In the genomic region with DNA sequence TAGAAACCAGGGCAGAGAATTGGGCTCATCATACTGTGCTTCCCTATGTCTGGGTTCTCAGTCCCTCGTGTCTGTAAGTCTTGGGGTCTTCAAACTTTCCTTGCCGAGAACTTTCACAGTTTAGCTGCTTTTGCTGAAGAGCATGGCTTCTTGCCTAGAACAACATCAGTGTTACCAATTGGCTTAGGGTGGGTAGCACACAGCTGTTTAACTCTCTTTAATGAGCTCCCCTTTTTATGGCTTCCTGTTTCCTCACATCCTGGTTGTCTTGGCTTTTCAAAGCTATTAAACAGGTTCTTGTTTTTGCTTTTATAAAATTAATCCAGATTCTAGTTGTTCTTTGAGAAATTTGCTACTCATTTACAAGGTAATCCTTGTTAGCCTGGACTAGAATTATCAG, we compare ENCODE assay signal across 16 mouse cellular contexts.
DNase-seq lines count a peak whose midpoint lies in the region.
"Had no signal": no experiment of that assay in that cellular context is flagged by ENCODE, and none has a peak within 500 bp of the region (broad histone marks: within the 10 kb centered on the region; RNA-seq: fewer than 3 reads in every experiment).

No protein-coding gene starts in this region.

- peak; percentile 7 to 21 for DNase-seq in heart, adult 18-20 months
- no peak for DNase-seq in heart, postnatal 25 days (ENCODE audit: low spot score)
- DNase-seq in 416B (ENCODE audit: low read depth), result peak; percentile 51
- DNase-seq in MEL-GATA-1-ER (ENCODE audit: extremely low read depth, low read depth), result peak; percentile 28
- DNase-seq in lung, adult 18-20 months, result no peak
- DNase-seq in gastrocnemius, postnatal 14 days, result no peak
- DNase-seq: adrenal gland, adult 2 months; adrenal gland, postnatal 10 days; adrenal gland, postnatal 25 days; cerebellum, adult 11 months; cerebellum, adult 18-20 months; cerebellum, adult 8-10 months; cerebellum, adult 9-11 months; cerebellum, postnatal 14 days; cerebellum, postnatal 36 days; embryo, embryonic 11 days had no signal

- intact Hi-C loops in heart, postnatal 25 days (cut with DNase I), result no loop called here
- intact Hi-C loops in gastrocnemius, postnatal 14 days (cut with DNase I; ENCODE audit: low total_unique reads), result no loop called here

Comparison
In these comparisons a context has a peak if more than half of its experiments do, and no peak if none do; other contexts are left out.
1. DNase-seq: peak in heart, adult 18-20 months (2 of 2), 416B (single experiment) and MEL-GATA-1-ER (single experiment); none in heart, postnatal 25 days (single experiment), lung, adult 18-20 months (0 of 2) and gastrocnemius, postnatal 14 days (single experiment).